Mouse (Mus musculus) thymus, postnatal 10 days (tissue): ENCODE measurements at regions not wholly inside any gene's neighbourhood (a gene's known extent, or its start where the extent isn't known, plus 50 kb on each side); places are given as distances from the start of the nearest gene placed in this dataset.

Experiments used
- DNase-seq, 2 experiments: peaks; one replicate each; pipeline ENCODE4 v3.0.0; 2021; ENCODE audit warnings: low spot score in 2 of 2

DNA sequence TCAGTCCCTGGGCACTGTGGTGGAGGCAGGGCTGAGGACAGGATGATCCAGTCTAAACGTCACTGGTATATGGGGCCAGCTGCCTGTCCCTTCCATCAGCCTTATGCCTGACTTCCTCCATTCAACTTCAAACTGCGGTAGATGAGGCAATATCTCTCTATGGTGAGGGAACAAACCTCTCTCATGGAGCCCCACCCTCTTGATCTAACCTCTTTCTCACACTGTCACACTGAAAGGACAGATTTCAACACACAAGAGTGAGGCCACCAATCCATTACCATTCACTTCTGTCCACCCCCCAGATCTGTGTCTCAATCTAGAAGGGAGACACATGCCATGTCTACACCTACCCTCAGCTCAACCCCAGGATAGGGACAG, 92.5 kb upstream of the Smad3 start:
- no peak for DNase-seq

DNA sequence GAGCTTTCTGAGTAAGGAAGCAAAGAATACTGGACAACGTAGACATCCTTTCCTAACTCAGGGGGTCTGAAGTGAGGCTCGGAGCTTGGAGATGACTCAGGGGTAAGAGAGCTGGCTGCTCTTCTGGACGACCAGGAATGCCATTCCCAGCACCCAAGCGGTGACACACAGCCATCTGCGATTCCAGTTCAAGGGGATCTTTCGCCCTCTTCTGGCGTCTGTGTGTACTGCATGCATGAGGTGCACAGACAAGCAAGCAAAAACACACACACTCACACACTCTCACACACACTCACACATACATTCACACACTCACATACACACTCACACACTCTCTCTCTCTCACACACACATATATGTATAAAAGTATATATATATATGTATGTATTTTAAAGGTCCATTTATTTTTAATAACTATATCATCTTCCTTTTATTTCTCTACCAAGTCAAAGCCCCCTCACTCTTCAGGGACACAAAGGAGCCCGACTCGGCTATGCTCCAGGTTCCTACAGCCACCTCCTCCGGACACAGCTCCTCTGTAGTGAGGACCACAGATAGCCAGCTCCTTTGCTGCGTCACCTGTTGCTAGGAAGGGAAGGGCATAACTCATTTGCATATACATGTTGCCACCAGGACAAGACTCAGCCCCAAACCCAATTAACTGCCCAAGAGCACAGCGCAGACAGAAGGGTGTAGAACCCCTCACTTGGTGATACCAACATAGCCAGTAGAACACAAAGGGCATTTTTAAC, 91.9 kb upstream of the Smad3 start:
- DNase-seq: peak in 1 of 2 experiments; percentile 19

DNA sequence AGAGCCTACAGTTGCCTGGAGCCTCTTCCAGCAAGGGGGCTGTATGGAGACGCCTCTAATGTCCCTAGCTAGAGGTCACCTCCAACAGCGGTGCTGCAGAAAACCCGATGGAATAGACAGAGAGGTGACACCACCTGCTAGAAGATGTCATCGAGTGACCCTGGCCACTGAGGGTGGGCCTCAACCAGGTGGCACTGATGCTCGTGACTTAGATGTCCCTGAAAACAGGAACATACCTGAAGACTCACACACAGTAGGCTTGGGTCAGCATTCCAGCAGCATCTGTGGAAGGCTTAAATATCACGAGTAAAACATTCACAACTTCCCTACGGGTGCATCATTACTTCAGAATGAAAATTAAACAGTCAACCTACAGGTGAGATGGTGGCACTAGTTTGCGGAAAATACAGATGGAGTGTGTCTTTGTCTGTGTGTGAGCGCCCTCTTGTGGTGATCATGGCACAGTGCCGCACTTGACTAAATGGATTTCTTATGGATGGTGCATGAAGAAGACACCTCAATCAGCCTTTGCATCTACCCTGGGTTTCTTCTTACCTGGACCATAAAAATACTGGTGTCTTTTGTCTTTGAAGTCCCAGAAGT, 86.2 kb upstream of the Smad3 start:
- peak; percentile 45 to 80 for DNase-seq

DNA sequence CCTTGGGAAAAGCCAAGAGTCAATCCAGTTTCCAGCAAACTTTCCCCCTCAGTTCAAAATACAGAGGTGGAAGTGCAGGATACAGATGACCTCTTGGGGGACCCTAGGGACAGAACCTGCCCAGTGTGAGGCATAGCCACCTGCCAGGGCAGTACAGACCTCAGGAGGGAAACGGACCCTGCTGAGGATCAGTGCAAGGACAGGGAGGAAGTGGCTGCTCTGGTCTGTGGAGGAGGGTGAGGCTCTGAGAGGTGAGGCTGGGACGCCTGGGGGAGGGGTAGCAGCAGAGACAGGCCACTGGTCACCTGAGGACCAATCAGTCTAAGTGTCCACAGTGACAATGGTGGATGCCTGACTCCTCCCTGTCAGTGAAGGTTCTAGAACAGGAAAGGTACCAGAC, 85.6 kb upstream of the Smad3 start:
- DNase-seq: no peak

DNA sequence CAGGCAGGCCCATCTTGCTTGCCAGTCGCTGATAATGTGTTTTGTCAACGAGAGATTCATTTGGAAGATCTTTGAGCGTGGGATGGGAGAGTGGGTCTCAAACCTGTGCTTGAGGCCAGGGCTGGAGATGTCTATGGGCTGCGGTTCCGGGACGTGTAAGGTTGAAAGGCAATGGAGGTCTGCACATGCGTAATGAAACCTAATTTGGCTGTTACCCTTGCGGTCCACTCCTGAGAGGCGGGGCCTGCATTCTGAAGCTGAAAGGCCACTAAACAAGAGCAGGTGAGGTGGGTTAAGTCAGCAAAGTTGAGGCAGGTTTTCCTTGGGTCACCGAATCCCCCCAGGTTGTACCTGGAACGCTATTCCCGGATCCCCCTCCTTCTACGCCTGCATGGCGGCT, 83.3 kb upstream of the Smad3 start:
- no peak for DNase-seq

DNA sequence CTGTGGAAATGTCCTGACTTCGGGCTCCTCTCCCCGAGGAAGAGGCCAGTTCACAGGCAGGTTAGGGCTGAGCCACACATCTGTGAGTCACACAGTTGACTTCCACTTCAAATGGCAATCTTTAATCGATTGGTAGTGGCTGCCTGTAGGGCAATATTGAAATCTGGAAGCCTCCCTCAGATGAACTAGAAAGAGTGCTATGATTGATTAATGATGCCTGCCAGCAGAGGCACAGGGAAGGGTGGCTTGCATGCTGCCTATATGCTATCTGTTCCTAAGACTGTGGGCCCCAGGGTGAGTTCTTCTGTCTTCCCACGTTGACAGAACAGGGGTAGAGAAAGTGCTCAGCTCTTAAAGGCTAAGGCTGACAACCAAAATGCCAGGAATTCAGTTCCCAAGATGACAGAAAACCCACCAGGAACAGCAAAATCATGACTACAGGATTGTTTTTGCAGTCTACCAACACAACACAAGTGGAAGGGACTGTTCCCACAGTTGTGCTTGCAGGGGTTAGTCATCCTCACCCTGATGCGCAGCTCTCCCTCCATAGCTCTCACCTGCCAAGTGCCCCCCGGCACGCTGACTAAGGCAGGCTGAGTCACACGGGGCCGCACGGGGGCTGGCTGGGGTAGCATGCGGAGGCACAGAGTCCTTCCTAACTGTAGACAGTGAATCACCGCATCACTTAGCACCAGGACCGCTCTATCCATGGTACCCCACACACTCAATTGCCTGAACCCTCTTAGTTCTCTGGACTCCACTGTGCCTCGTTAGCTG, 81.4 kb upstream of the Smad3 start:
- no peak for DNase-seq

DNA sequence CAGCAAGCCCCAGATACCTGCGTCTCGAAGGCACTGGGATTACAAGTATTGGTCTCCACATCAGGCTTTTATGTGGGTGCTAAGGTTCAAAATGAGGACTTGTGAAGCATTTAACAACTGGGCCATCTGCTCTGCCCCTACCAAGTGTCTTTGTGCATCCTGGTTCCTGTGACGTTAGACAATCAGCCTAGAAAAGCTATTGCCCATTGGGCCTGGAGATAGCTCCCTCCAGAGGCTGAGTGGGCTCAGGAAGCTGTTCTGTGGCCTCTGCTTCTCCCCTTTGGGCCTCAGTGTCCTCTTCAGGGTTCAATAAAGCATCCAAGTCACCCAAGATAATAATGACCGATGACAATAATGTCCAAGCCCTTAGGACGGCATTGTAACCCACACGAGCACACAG, 79.8 kb upstream of the Smad3 start:
- peak in 1 of 2 experiments; percentile 25 for DNase-seq

DNA sequence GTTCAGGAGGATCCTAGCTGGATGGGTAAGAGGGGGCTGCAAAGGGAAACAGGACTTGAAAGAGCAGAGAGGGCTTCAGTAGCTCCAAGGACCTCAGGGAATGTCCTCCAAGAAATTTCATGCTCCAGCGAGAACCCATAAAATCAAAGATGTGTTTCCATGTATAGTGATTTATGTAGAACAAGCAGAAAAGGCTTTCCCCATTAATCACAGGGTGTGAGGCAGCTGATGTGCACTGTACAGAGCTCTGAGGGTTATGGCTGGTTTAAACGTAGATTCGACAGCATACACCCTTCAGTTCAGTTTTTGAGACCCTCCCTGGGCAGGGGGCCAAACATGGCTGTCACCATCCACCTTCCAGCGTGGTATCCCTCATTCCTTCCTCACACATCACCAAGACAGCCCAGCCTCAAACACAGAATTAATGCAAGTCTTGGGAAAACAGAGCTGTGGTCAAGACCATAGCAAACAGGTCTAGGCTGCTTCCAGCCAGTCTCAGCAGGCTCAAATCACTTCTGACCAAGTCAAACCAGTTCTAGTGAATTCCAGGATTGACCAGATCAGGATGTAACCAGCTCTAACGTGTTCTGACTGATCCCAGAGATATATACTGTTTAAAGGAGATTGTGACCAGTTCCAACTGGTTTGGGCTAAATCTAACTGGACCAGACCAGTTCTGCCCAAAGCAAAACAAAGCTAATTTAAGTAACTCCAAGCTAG, 78.9 kb upstream of the Smad3 start:
- DNase-seq: no peak

DNA sequence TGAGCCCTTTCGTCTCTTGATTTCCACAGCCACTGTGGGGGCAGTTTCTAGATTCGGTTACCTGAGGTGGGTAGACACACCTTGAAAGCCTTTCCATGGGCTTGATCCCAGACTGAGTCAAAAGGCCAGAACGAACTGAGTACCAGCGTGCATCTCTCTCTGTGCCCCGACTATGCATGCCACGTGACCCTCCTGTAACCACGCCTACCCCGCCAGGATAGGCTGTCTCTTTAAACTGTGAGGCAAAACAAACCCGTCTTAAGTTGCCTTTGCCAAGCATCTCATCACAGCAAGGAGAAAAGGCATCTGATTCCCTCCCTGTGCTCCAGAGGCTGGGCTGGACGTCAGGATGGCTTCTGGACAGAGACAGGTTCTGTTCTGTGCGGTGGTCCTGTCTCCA, 78.2 kb upstream of the Smad3 start:
- DNase-seq: no peak

DNA sequence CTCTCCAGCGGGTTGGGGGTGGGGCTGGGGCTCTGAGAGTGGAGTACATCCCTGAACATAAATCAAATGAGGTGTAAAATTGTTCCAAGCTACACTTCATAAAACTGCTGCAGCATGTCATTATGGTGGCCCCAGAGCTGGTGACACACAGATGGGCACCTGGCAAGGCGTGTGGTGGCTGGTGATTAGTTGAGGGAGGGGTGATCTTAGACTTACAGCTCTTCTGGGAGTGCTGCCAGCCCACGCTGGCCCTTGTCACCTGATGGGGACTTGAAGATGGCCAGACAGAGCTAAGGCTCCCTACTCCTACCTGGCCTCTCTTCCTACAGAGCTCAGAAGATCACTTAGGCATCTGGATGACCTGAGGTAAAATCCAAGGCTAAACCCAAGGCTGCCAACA, 76.6 kb upstream of the Smad3 start:
- no peak for DNase-seq

DNA sequence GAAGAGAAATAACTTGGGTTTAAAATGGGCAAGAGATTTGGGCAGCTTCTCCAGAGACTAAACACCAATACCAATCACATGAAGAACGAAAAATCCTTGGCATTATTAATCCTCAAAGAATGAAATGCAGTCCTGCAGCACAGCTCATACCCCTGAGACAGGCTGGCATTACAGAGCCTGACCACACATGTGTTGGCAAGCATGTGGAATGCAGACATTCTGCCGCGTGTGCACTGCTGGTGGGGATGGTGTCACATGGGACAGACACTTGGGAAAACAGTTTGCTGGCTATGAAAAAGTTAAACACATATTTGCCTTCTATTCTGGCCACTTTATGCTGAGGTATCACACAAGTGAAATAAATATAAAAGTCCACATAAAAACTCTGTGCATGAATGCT, 60.4 kb upstream of the Smad3 start:
- no peak for DNase-seq

DNA sequence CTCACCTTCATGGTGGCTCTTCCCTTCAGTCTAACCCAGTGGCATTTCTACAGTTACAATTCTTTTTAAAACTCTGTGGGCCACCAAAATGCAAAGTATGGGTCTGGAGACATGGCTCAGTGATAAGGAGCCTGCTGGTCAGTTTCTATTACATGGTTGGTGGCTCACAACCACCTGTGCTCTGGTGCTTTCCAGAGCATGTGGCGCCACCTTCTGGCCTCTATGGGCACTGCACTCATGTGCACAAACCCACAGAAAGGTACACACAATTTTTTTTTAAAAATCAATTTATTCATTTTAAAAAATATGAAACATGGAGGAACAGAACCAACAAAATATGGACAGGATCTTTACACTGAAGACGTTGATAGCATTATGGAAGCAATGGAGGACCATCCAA, 58.7 kb upstream of the Smad3 start:
- peak in 1 of 2 experiments; percentile 40 for DNase-seq

DNA sequence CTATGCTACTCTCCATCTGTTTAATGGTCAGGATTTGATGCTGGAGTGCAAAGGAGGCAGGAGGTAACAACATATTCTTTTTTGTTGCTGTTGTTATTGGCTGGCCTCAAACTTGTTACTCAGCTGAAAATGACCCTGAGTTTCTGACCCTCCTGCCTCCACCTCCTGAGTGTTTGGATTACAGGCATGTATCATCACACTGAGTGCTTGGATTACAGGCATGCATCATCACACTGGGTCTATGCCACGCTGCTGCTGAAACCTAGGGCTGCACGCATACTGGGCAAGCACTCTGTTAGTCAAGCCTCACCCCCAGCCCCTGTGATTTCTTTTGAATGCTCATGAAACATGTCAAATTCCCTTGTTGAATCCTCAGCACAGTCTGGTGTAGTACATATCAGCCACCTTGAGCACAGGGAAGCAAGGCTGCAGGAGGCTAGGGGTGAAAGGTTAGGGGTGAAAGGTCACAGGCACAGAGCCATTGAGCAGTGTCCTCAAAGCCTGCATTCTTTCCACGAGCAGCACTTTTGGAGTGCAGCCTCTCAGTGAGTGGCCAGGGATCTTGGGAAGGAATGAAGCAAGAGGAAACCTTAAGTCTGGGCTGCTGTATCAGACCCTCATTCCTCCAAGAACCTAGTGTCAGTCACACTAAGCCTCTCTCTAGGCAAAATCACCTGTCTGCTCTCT, 52.2 kb upstream of the Smad3 start:
- no peak for DNase-seq
